Comparison of ENCODE assay signal across 21 mouse cellular contexts in the genomic region with DNA sequence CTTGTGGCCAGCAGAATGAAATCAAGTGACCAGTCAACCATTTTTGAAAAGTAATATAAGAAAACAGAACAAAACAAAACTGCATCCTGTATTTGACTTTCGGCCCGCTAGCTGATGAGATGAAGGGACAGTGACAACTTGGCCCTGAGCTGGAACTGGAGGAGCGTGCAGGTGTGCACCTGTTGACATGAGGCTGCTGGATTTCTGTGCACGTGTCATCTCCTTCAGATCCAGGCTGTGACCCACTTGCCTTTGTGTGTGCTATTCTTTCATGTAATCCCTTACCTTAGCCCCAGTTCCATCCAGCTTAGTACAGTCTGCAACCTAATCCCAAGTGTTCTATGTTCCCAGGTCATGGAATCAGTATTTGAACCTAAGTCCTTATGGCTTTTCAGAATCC. TPM values are rescaled to one million over a fixed set of nuclear protein-coding genes. Genes with fewer than 3 reads are reported as not detected.
DNase-seq lines count a peak whose midpoint lies in the region; ATAC-seq and TF ChIP-seq lines count a peak whose summit lies in the region.
"Had no signal": no experiment of that assay in that cellular context is flagged by ENCODE, and none has a peak within 500 bp of the region (broad histone marks: within the 10 kb centered on the region; RNA-seq: fewer than 3 reads in every experiment).

No protein-coding gene starts in this region.

- ATAC-seq in stomach, postnatal 0 days (ENCODE audit: low FRiP score, low TSS enrichment), result no peak
- ATAC-seq in frontal cortex, adult (ENCODE audit: low TSS enrichment), result no peak
- ATAC-seq: forebrain, embryonic 13.5 days; forebrain, embryonic 15.5 days had no signal

- no peaks in the 10 kb centered on the region for H3K9me3 ChIP-seq in stomach, postnatal 0 days (ENCODE audit: control insufficient read depth, low read length)
- H3K9me3 ChIP-seq: embryonic facial prominence, embryonic 10.5 days; embryonic facial prominence, embryonic 12.5 days; forebrain, embryonic 13.5 days; forebrain, embryonic 15.5 days had no signal

- H3K9ac ChIP-seq in stomach, postnatal 0 days (ENCODE audit: low read length), result no peak overlapping the region
- H3K9ac ChIP-seq: embryonic facial prominence, embryonic 12.5 days; forebrain, embryonic 13.5 days; forebrain, embryonic 15.5 days had no signal

- H3K36me3 ChIP-seq in stomach, postnatal 0 days (ENCODE audit: control insufficient read depth, insufficient read depth, low read length), result no peaks in the 10 kb centered on the region
- H3K36me3 ChIP-seq: embryonic facial prominence, embryonic 10.5 days; embryonic facial prominence, embryonic 12.5 days; forebrain, embryonic 15.5 days had no signal

- H3K4me2 ChIP-seq in stomach, postnatal 0 days (replicated peaks; ENCODE audit: low read depth), result no peak overlapping the region
- H3K4me2 ChIP-seq: embryonic facial prominence, embryonic 12.5 days; forebrain, embryonic 13.5 days; forebrain, embryonic 15.5 days had no signal

- no peak for TF ChIP-seq CTCF in stomach, postnatal 0 days (IDR thresholded peaks at IDR 0.05; ENCODE audit: low read depth)

- no peaks in the 10 kb centered on the region for H3K4me1 ChIP-seq in stomach, postnatal 0 days (replicated peaks; ENCODE audit: control insufficient read depth, insufficient read depth)
- H3K4me1 ChIP-seq: embryonic facial prominence, embryonic 12.5 days; forebrain, embryonic 13.5 days; forebrain, embryonic 15.5 days had no signal

- WGBS in stomach, postnatal 0 days, result 87% methylated on average over 4 of the region's 4 CpGs

- DNase-seq in thymus, adult 18-20 months, result peak; percentile 52 to 78
- DNase-seq in thymus, postnatal 4 days, result no peak
- peak; percentile 80 for DNase-seq in thymus, postnatal 0 days (ENCODE audit: low spot score)
- DNase-seq in thymus, postnatal 14 days, result peak; percentile 76
- peak; percentile 52 to 76 for DNase-seq in thymus, postnatal 36 days
- DNase-seq in layer of hippocampus, adult 18-20 months (ENCODE audit: low spot score in 2 of 2), result no peak
- no peak for DNase-seq in stomach, postnatal 0 days (ENCODE audit: low spot score)
- DNase-seq: adrenal gland, adult 2 months; adrenal gland, postnatal 10 days; adrenal gland, postnatal 25 days; cerebellum, adult 11 months; cerebellum, adult 2 months; cerebellum, adult 9-10 months; cerebellum, postnatal 10 days; cerebellum, postnatal 25 days had no signal

- no peak overlapping the region for H3K4me3 ChIP-seq in stomach, postnatal 0 days (ENCODE audit: low read depth, low read length)
- H3K4me3 ChIP-seq: embryonic facial prominence, embryonic 10.5 days; embryonic facial prominence, embryonic 12.5 days; forebrain, embryonic 13.5 days; forebrain, embryonic 15.5 days had no signal

- no peaks in the 10 kb centered on the region for H3K27me3 ChIP-seq in stomach, postnatal 0 days (ENCODE audit: control insufficient read depth, insufficient read depth, low read length)
- H3K27me3 ChIP-seq: embryonic facial prominence, embryonic 12.5 days; forebrain, embryonic 13.5 days; forebrain, embryonic 15.5 days had no signal

- TF ChIP-seq EP300 in stomach, postnatal 0 days (optimal IDR thresholded peaks at IDR 0.05), result no peak

- H3K27ac ChIP-seq in stomach, postnatal 0 days (replicated peaks), result no peak overlapping the region
- H3K27ac ChIP-seq: embryonic facial prominence, embryonic 10.5 days; embryonic facial prominence, embryonic 12.5 days; forebrain, embryonic 13.5 days; forebrain, embryonic 15.5 days had no signal

RNA-seq across cellular contexts. Expression of a gene that starts 20.4 kb away (rescaled TPM):
- polyA plus RNA-seq in thymus, postnatal 0 days (2015; fragmentation: Nextera tagmentation; extraction: Ambion mirVana), result 22.8 and 27.4 TPM in 2 replicates
- 10 to 100 TPM; 25.2 to 28.2 TPM for total RNA-seq in layer of hippocampus, adult 18-20 months (2021)
- polyA plus RNA-seq in stomach, postnatal 0 days (2015; fragmentation: Nextera tagmentation; extraction: Ambion mirVana), result 5.7 and 5.8 TPM in 2 replicates
- total RNA-seq: MEL had no signal

Comparison
In these comparisons a context has a peak if more than half of its experiments do, and no peak if none do; other contexts are left out.
1. DNase-seq: peak in thymus, adult 18-20 months (2 of 2), thymus, postnatal 0 days (single experiment), thymus, postnatal 14 days (single experiment) and thymus, postnatal 36 days (2 of 2); none in thymus, postnatal 4 days (single experiment), layer of hippocampus, adult 18-20 months (0 of 2) and stomach, postnatal 0 days (single experiment).